Mouse (Mus musculus) embryonic facial prominence, embryonic 12.5 days (tissue): ENCODE measurements around the gene Dusp5. TPM values are rescaled to one million over a fixed set of nuclear protein-coding genes. Genes with fewer than 3 reads are reported as not detected.

ENCODE experiments used
- ATAC-seq: fragments of 200-750 bp; cut with Nextera tagmentation; 2 replicates; pipeline ENCODE4 v1.8.0; 2017; ENCODE audit not compliant: insufficient number of reproducible peaks, insufficient read depth, low FRiP score, low TSS enrichment
- H3K27ac ChIP-seq: fragments of 300-500 bp; sonication (generic); 2 replicates; pipeline ENCODE4 v1.5.1; 2016; ENCODE audit warnings: mild to moderate bottlenecking
- H3K27me3 ChIP-seq: fragments of 300-500 bp; sonication (generic); 2 replicates; pipeline ENCODE4 v1.6.1; 2016; ENCODE audit warnings: mild to moderate bottlenecking, moderate library complexity
- H3K36me3 ChIP-seq: fragments of 300-500 bp; sonication (generic); 2 replicates; pipeline ENCODE4 v1.6.1; 2016; ENCODE audit warnings: mild to moderate bottlenecking
- H3K4me1 ChIP-seq: fragments of 300-500 bp; sonication (generic); 2 replicates; pipeline ENCODE4 v1.6.1; 2016
- H3K4me2 ChIP-seq: fragments of 300-500 bp; sonication (generic); replicated peaks from 2 replicates; pipeline ENCODE4 v1.6.1; 2016; ENCODE audit warnings: mild to moderate bottlenecking, moderate library complexity
- H3K4me3 ChIP-seq: fragments of 300-500 bp; sonication (generic); 2 replicates; pipeline ENCODE4 v1.5.1; 2016; ENCODE audit warnings: mild to moderate bottlenecking
- H3K9ac ChIP-seq: fragments of 300-500 bp; sonication (generic); 2 replicates; pipeline ENCODE4 v1.6.1; 2016; ENCODE audit warnings: mild to moderate bottlenecking, moderate library complexity
- H3K9me3 ChIP-seq: fragments of 300-500 bp; sonication (generic); 2 replicates; pipeline ENCODE4 v1.6.1; 2016; ENCODE audit warnings: mild to moderate bottlenecking, moderate library complexity
- WGBS: fragments of 180-500 bp; shearing (Covaris S2); methylation state at CpG from one replicate; pipeline ENCODE4 v1.1.7; 2016; 5-methylcytosine and 5-hydroxymethylcytosine counted together
- polyA plus RNA-seq: library from polyadenylated mRNA; unstranded; fragments of >200 nt; fragmentation: Nextera tagmentation; extraction: Ambion mirVana; gene quantifications from 2 replicates; pipeline ENCODE4 v1.2.1, GENCODE M21; 2016

The Dusp5 gene
- polyA plus RNA-seq, 1 experiment from 2014 or later, result 5.2 TPM

GRCm38 (mm10) chr19:53550972-53551371 lies 22.1 kb downstream of the Dusp5 start:
- ATAC-seq, result no peak
- WGBS, result 83% methylated on average over 12 of the region's 12 CpGs
- Histone ChIP-seq H3K36me3 (no peaks in the 10 kb centered on the region), H3K27me3 (no peaks in the 10 kb centered on the region), H3K4me1 (peaks cover 3% of the 10 kb centered on the region; the same call in 1 of the 2 replicates), H3K4me3 (no peak overlapping the region), H3K4me2 (no peak overlapping the region), H3K9ac (no peak overlapping the region), H3K9me3 (no peaks in the 10 kb centered on the region), H3K27ac (no peak overlapping the region)

GRCm38 (mm10) chr19:53552216-53552786 lies 23.4 kb downstream of the Dusp5 start:
- peaks cover 8% of the 10 kb centered on the region; the same call in 1 of the 2 replicates for H3K4me1 ChIP-seq
- no peaks in the 10 kb centered on the region for H3K27me3 ChIP-seq
- WGBS, result 31% methylated on average over 10 of the region's 10 CpGs
- H3K4me3 ChIP-seq, result no peak overlapping the region
- H3K9me3 ChIP-seq, result no peaks in the 10 kb centered on the region
- no peak for ATAC-seq
- H3K36me3 ChIP-seq, result no peaks in the 10 kb centered on the region
- no peak overlapping the region for H3K9ac ChIP-seq
- no peak overlapping the region for H3K27ac ChIP-seq
- H3K4me2 ChIP-seq, result no peak overlapping the region

- no peak overlapping the region for H3K4me2 ChIP-seq
- WGBS, result 58% methylated on average over 6 of the region's 6 CpGs
- H3K27ac ChIP-seq, result no peak overlapping the region
Observed at GRCm38 (mm10) chr19:53552795-53553194, 23.9 kb downstream of the Dusp5 start.

GRCm38 (mm10) chr19:53554402-53554801 lies 25.5 kb downstream of the Dusp5 start:
- ATAC-seq, result no peak
- Histone ChIP-seq H3K27me3 (no peaks in the 10 kb centered on the region), H3K4me2 (no peak overlapping the region), H3K36me3 (no peaks in the 10 kb centered on the region), H3K4me1 (peaks cover 8% of the 10 kb centered on the region; the same call in 1 of the 2 replicates), H3K9me3 (no peaks in the 10 kb centered on the region), H3K9ac (no peak overlapping the region), H3K27ac (no peak overlapping the region), H3K4me3 (no peak overlapping the region)
- 83% methylated on average over 11 of the region's 11 CpGs for WGBS

More at GRCm38 (mm10) chr19:53552795-53553194, 23.9 kb downstream of the Dusp5 start:
- Histone ChIP-seq H3K4me1 (peaks cover 8% of the 10 kb centered on the region; the same call in 1 of the 2 replicates), H3K27me3 (no peaks in the 10 kb centered on the region), H3K4me3 (no peak overlapping the region), H3K9me3 (no peaks in the 10 kb centered on the region), H3K9ac (no peak overlapping the region), H3K36me3 (no peaks in the 10 kb centered on the region)
- ATAC-seq, result no peak

- no peak overlapping the region for H3K27ac ChIP-seq
- no peak overlapping the region for H3K4me2 ChIP-seq
- no peaks in the 10 kb centered on the region for H3K36me3 ChIP-seq
- no peak overlapping the region for H3K9ac ChIP-seq
- H3K27me3 ChIP-seq, result no peaks in the 10 kb centered on the region
- WGBS, result 74% methylated on average over 5 of the region's 5 CpGs
- no peak overlapping the region for H3K4me3 ChIP-seq
- no peaks in the 10 kb centered on the region for H3K9me3 ChIP-seq
- ATAC-seq, result no peak
- peaks cover 8% of the 10 kb centered on the region; the same call in 1 of the 2 replicates for H3K4me1 ChIP-seq
Observed at GRCm38 (mm10) chr19:53554981-53555616, 26.2 kb downstream of the Dusp5 start.

- Histone ChIP-seq H3K36me3 (no peaks in the 10 kb centered on the region), H3K4me3 (no peak overlapping the region), H3K27me3 (no peaks in the 10 kb centered on the region), H3K9me3 (no peaks in the 10 kb centered on the region), H3K9ac (no peak overlapping the region), H3K4me1 (peaks cover 8% of the 10 kb centered on the region; the same call in 1 of the 2 replicates), H3K27ac (no peak overlapping the region), H3K4me2 (peak overlapping the region; percentile 41)
- no peak for ATAC-seq
- 30% methylated on average over 6 of the region's 6 CpGs for WGBS
Observed at GRCm38 (mm10) chr19:53556841-53557240, 27.9 kb downstream of the Dusp5 start.

GRCm38 (mm10) chr19:53557267-53557936 lies 28.5 kb downstream of the Dusp5 start:
- H3K36me3 ChIP-seq, result no peaks in the 10 kb centered on the region
- 25% methylated on average over 20 of the region's 20 CpGs for WGBS
- H3K27me3 ChIP-seq, result no peaks in the 10 kb centered on the region
- peaks cover 8% of the 10 kb centered on the region; the same call in 1 of the 2 replicates for H3K4me1 ChIP-seq
- H3K4me2 ChIP-seq, result peak overlapping the region; percentile 41
- ATAC-seq, result no peak
- H3K9ac ChIP-seq, result no peak overlapping the region
- no peak overlapping the region for H3K27ac ChIP-seq
- H3K9me3 ChIP-seq, result no peaks in the 10 kb centered on the region
- H3K4me3 ChIP-seq, result peak overlapping the region; percentile 17

- H3K27me3 ChIP-seq, result no peaks in the 10 kb centered on the region
- H3K27ac ChIP-seq, result no peak overlapping the region
- ATAC-seq, result no peak
- H3K9ac ChIP-seq, result no peak overlapping the region
- no peak overlapping the region for H3K4me3 ChIP-seq
- WGBS, result 87% methylated on average over 3 of the region's 3 CpGs
- H3K9me3 ChIP-seq, result no peaks in the 10 kb centered on the region
- peaks cover 8% of the 10 kb centered on the region; the same call in 1 of the 2 replicates for H3K4me1 ChIP-seq
- H3K4me2 ChIP-seq, result no peak overlapping the region
- H3K36me3 ChIP-seq, result no peaks in the 10 kb centered on the region
Observed at GRCm38 (mm10) chr19:53560436-53560835, 31.5 kb downstream of the Dusp5 start.

GRCm38 (mm10) chr19:53564174-53564573 lies 35.3 kb downstream of the Dusp5 start:
- H3K4me3 ChIP-seq, result no peak overlapping the region
- no peaks in the 10 kb centered on the region for H3K27me3 ChIP-seq
- 55% methylated on average over 4 of the region's 4 CpGs for WGBS
- H3K27ac ChIP-seq, result no peak overlapping the region
- no peak for ATAC-seq
- H3K9ac ChIP-seq, result no peak overlapping the region
- H3K4me2 ChIP-seq, result no peak overlapping the region
- no peaks in the 10 kb centered on the region for H3K4me1 ChIP-seq
- H3K9me3 ChIP-seq, result no peaks in the 10 kb centered on the region
- H3K36me3 ChIP-seq, result no peaks in the 10 kb centered on the region

- Histone ChIP-seq H3K4me3 (no peak overlapping the region), H3K9me3 (no peaks in the 10 kb centered on the region), H3K4me1 (no peaks in the 10 kb centered on the region), H3K36me3 (no peaks in the 10 kb centered on the region), H3K9ac (no peak overlapping the region), H3K4me2 (no peak overlapping the region), H3K27me3 (no peaks in the 10 kb centered on the region), H3K27ac (no peak overlapping the region)
- 90% methylated on average over 14 of the region's 14 CpGs for WGBS
- ATAC-seq, result no peak
Observed at GRCm38 (mm10) chr19:53565565-53566277, 36.8 kb downstream of the Dusp5 start.

- Histone ChIP-seq H3K27ac (no peak overlapping the region), H3K9ac (no peak overlapping the region), H3K4me2 (no peak overlapping the region), H3K4me1 (no peaks in the 10 kb centered on the region), H3K4me3 (no peak overlapping the region), H3K9me3 (no peaks in the 10 kb centered on the region), H3K27me3 (no peaks in the 10 kb centered on the region), H3K36me3 (no peaks in the 10 kb centered on the region)
- WGBS, result 24% methylated on average over 11 of the region's 11 CpGs
- no peak for ATAC-seq
Observed at GRCm38 (mm10) chr19:53567864-53568263, 39.0 kb downstream of the Dusp5 start.
